Mouse (Mus musculus) CH12F3 (cell line): Measurements from ENCODE around the gene Gab2.
"Not testable (repeated sequence)": the region's sequence is repeated elsewhere in the genome, so short reads cannot be mapped to it uniquely, and the experiment has no call there.

Experiments
- in situ Hi-C: fragments of 300-500 bp; cut with MboI; formaldehyde crosslinking; loops from 2 replicates; pipeline ENCODE4 v1.14.3; 2020; ENCODE audit warnings: low sequenced_read_pairs

Gab2 gene

GRCm38 (mm10) chr7:97128949-97129348 lies 47.6 kb downstream of the Gab2 start:
- in situ Hi-C loops = no loop called here

DNA sequence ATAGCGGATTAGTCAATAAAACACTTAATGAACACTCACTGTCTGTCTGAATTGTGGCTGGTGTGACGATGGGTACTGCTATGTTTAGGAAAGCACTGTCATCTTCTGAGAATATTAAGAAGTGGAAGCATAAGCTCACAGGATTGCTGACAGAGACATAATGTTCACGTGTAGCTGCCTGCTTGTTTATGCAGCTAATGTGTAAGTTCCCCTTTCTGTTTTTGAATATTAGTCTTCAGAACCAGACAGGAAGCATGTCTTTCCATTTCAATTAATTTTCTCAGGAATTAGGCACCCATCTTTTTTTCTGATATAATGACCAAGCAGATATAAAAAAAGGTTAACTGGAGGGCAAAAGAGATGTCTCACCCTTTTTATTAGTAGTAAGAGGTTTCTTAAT lies 55.1 kb downstream of the Gab2 start:
- in situ Hi-C loops = no loop called here

- in situ Hi-C loops = no loop called here
These were observed 69.9 kb downstream of the Gab2 start for GRCm38 (mm10) chr7:97151082-97151813.

GRCm38 (mm10) chr7:97154756-97155487 lies 73.5 kb downstream of the Gab2 start:
- in situ Hi-C loops = no loop called here

DNA sequence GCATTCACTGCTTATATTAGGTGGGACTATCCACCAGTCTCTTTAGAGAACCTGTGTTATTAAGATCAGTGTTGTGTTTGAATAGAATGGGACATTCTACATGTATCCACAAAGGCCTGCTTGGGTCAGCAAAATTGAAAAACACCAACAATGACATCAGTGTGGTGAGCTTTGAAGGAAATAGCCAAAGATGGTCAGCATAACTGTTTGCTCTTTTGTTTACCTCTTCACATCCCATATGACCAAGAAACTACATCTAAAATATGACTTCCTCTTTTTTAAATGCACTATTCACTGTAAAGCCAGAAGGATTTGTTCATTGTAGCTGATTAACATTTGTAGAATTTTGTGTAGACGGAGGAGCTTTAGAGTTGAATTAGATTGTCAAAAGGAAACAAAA lies 82.9 kb downstream of the Gab2 start:
- in situ Hi-C loops = no loop called here

- in situ Hi-C loops = no loop called here
These were observed 89.7 kb downstream of the Gab2 start for GRCm38 (mm10) chr7:97171089-97171488.

DNA sequence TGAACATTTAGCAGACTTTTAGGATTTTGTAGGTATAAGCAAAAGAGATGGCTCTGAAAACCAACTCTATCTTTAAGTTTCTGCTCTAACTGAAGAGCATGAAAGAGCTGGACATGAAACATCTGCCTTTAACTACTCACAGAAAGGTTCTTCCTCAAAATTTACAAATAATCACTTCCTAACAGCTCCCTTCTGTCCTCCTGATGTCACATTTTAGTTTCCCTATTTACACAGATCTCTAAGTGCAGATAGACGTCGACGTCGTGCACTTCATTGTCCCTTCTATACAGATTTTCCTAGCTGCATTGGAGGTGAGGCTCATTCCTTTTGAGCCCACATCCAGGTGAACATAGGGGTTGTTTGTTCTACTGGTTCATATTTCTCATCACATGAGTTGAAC lies 90.3 kb downstream of the Gab2 start:
- in situ Hi-C loops = no loop called here

GRCm38 (mm10) chr7:97172126-97172525 lies 90.7 kb downstream of the Gab2 start:
- in situ Hi-C loops = no loop called here

DNA sequence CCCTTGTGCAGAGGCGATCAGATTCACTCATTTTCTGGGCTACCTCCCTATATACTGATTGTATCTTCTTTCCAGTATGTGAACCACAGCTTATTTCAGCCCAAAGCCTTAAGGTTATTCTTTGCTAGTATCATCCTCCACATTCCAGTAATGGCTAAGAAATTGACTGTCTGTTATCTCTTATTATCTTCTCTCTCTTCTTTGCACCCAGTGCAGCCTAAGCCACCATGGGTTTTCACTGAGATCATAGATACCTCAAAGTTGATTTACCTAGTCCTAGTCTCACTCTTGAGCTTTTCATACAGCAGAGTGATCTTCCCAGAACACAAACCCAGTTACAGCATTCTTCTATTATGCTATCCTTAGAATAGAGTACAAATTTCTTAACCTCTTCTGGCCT lies 100.5 kb downstream of the Gab2 start:
- in situ Hi-C loops = no loop called here

GRCm38 (mm10) chr7:97183426-97183825 lies 102.0 kb downstream of the Gab2 start:
- in situ Hi-C loops = no loop called here

- in situ Hi-C loops = no loop called here
These were observed 102.6 kb downstream of the Gab2 start for GRCm38 (mm10) chr7:97184005-97184404.

GRCm38 (mm10) chr7:97187387-97188081 lies 106.1 kb downstream of the Gab2 start:
- in situ Hi-C loops = no loop called here

- in situ Hi-C loops = no loop called here
These were observed 107.7 kb downstream of the Gab2 start for GRCm38 (mm10) chr7:97189116-97189515.

GRCm38 (mm10) chr7:97203907-97204306 lies 122.5 kb downstream of the Gab2 start:
- in situ Hi-C loops = no loop called here

- in situ Hi-C loops = no loop called here
These were observed 127.6 kb downstream of the Gab2 start for GRCm38 (mm10) chr7:97208811-97209549.

DNA sequence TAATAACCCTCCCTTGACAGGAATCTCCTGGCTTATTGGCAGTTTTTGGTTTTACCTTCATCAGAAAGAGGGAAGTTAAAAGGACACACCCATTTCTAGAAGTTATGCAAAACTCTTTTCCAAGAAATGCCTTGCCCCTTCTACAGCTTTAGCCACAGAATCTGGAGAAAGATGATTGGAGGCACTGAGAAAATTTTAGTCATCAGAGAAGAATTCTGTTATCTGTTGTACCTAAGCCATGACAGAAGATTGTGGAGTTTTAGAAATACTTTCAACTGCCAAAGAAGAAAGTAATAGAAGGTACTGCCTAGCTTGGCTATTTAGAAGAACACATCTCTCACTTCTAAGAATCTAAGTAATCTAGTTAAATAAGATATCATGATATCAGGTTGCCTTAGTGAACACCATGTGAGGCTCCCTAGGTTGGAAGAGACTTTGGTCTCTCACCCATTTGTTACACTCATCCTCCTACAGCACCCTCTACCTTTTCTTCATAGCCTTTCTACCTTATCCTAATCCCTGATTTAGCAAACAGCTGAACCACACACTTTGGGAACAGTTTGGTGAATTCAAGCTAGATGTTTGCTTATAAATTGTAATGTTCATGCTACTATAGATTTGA lies 128.8 kb downstream of the Gab2 start:
- in situ Hi-C loops = no loop called here

GRCm38 (mm10) chr7:97211117-97211516 lies 129.7 kb downstream of the Gab2 start:
- in situ Hi-C loops = no loop called here

GRCm38 (mm10) chr7:97223836-97224235 lies 142.4 kb downstream of the Gab2 start:
- in situ Hi-C loops = no loop called here

GRCm38 (mm10) chr7:97245261-97245949 lies 164.0 kb downstream of the Gab2 start:
- in situ Hi-C loops = no loop called here

- in situ Hi-C loops = not testable (repeated sequence)
These were observed 164.7 kb downstream of the Gab2 start for GRCm38 (mm10) chr7:97245950-97246578.
